Mouse (Mus musculus) stomach, postnatal 0 days (tissue): Measurements from ENCODE around the gene Erc2.

Experiments used
- CTCF ChIP-seq: IDR thresholded peaks from 2 replicates; pipeline ENCODE4 v1.5.1; 2016; ENCODE audit warnings: antibody characterized with exemption, low read depth, mild to moderate bottlenecking, moderate library complexity
- EP300 ChIP-seq: optimal IDR thresholded peaks from 2 replicates; pipeline ENCODE3; 2016; ENCODE audit warnings: antibody characterized with exemption

DNA sequence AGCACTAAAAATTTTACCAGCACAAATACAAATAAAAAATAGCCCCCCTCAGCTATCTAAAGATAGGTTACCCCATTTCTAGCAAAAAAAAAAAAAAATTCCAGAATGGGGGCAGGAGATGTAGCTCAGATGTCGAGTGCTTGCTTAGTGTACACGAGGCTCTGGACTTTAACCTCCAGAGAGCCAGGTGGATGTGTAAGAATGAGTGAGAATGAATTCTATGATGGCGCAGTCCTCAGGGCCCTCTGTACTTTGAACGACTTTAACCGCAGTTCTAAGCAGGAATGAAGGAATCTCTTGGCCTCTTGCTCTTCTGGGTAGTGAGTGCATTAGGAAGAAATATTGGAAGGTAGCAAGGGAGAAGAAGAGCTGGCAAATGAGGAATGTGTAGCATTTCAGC lies 476.9 kb downstream of the Erc2 start:
- TF ChIP-seq CTCF (no peak), EP300 (no peak)
